Mouse (Mus musculus) frontal cortex, postnatal 25 days (tissue): Measurements from ENCODE around the gene Sp9.
A peak's percentile ranks its signal among the peaks of the same experiment; 100 is the strongest.

Source experiments
- DNase-seq, 2 experiments: peaks; one replicate each; pipeline ENCODE4 v3.0.0; 2022; ENCODE audit warnings: low spot score in 2 of 2

The Sp9 gene

GRCm38 (mm10) chr2:73271459-73272161, at the start of gene Sp9:
Sp9 (plus strand) TSS chr2:73271925.
- peak in 1 of 2 experiments; percentile 18 for DNase-seq

- no peak for DNase-seq
These were observed 40.6 kb upstream of the Sp9 start for GRCm38 (mm10) chr2:73231081-73231480.

GRCm38 (mm10) chr2:73241299-73241698, 30.4 kb upstream of the Sp9 start:
- no peak for DNase-seq

GRCm38 (mm10) chr2:73248701-73249100, 23.0 kb upstream of the Sp9 start:
- DNase-seq, result no peak

GRCm38 (mm10) chr2:73263172-73263765, 8.5 kb upstream of the Sp9 start:
- no peak for DNase-seq

- DNase-seq, result no peak
These were observed 7.7 kb upstream of the Sp9 start for GRCm38 (mm10) chr2:73263794-73264610.

GRCm38 (mm10) chr2:73264611-73265195, 7.0 kb upstream of the Sp9 start:
- no peak for DNase-seq

- DNase-seq, result no peak
These were observed 5.7 kb upstream of the Sp9 start for GRCm38 (mm10) chr2:73266011-73266410.

GRCm38 (mm10) chr2:73266623-73267022, 5.1 kb upstream of the Sp9 start:
- no peak for DNase-seq

GRCm38 (mm10) chr2:73267231-73267630, 4.5 kb upstream of the Sp9 start:
- DNase-seq, result no peak

GRCm38 (mm10) chr2:73267818-73268217, 3.9 kb upstream of the Sp9 start:
- DNase-seq, result no peak

GRCm38 (mm10) chr2:73268281-73268680, 3.4 kb upstream of the Sp9 start:
- DNase-seq, result no peak

- no peak for DNase-seq
These were observed 2.8 kb upstream of the Sp9 start for GRCm38 (mm10) chr2:73268836-73269395.

- DNase-seq, result no peak
These were observed 2.1 kb upstream of the Sp9 start for GRCm38 (mm10) chr2:73269666-73270065.

GRCm38 (mm10) chr2:73270071-73270592, 1.6 kb upstream of the Sp9 start:
- no peak for DNase-seq

- DNase-seq, result no peak
These were observed 899 bp upstream of the Sp9 start for GRCm38 (mm10) chr2:73270593-73271458.

- no peak for DNase-seq
These were observed 875 bp downstream of the Sp9 start for GRCm38 (mm10) chr2:73272351-73273248.

- DNase-seq, result no peak
These were observed 1.8 kb downstream of the Sp9 start for GRCm38 (mm10) chr2:73273249-73274118.
